19 mouse cellular contexts compared by ENCODE assay signal in genomic region chr10:116810738-116811137, GRCm38 (mm10).
DNase-seq lines count a peak whose midpoint lies in the region; ATAC-seq lines count a peak whose summit lies in the region.
"Had no signal": no experiment of that assay in that cellular context is flagged by ENCODE, and none has a peak within 500 bp of the region (broad histone marks: within the 10 kb centered on the region; RNA-seq: fewer than 3 reads in every experiment).

No protein-coding gene starts in this region.

- H3K27me3 ChIP-seq in forebrain, embryonic 16.5 days (replicated peaks; ENCODE audit: control insufficient read depth, insufficient read depth, low read length): no peaks in the 10 kb centered on the region
- H3K27me3 ChIP-seq in forebrain, embryonic 10.5 days (ENCODE audit: poor library complexity, severe bottlenecking): no peaks in the 10 kb centered on the region
- no peaks in the 10 kb centered on the region for H3K27me3 ChIP-seq in hindbrain, embryonic 16.5 days (replicated peaks; ENCODE audit: control insufficient read depth, insufficient read depth, low read length)
- H3K27me3 ChIP-seq in hindbrain, embryonic 10.5 days (ENCODE audit: insufficient read depth, poor library complexity, severe bottlenecking): no peaks in the 10 kb centered on the region
- H3K27me3 ChIP-seq: CH12.LX; embryonic facial prominence, embryonic 13.5 days; neural tube, embryonic 12.5 days had no signal

- no peak overlapping the region for H3K27ac ChIP-seq in forebrain, embryonic 16.5 days (ENCODE audit: low read length)
- H3K27ac ChIP-seq in forebrain, embryonic 10.5 days: no peak overlapping the region
- no peak overlapping the region for H3K27ac ChIP-seq in hindbrain, embryonic 16.5 days (ENCODE audit: low read depth, low read length)
- H3K27ac ChIP-seq in hindbrain, embryonic 10.5 days: no peak overlapping the region
- H3K27ac ChIP-seq: embryonic facial prominence, embryonic 13.5 days; neural tube, embryonic 12.5 days had no signal

- H3K4me2 ChIP-seq in forebrain, embryonic 16.5 days (ENCODE audit: low read length): no peak overlapping the region
- H3K4me2 ChIP-seq in hindbrain, embryonic 16.5 days (ENCODE audit: low read length): no peak overlapping the region
- H3K4me2 ChIP-seq: embryonic facial prominence, embryonic 13.5 days; neural tube, embryonic 12.5 days had no signal

- no peaks in the 10 kb centered on the region for H3K9me3 ChIP-seq in forebrain, embryonic 16.5 days (ENCODE audit: control insufficient read depth, low read length)
- no peaks in the 10 kb centered on the region for H3K9me3 ChIP-seq in forebrain, embryonic 10.5 days
- no peaks in the 10 kb centered on the region for H3K9me3 ChIP-seq in hindbrain, embryonic 16.5 days (ENCODE audit: control insufficient read depth, low read length)
- no peaks in the 10 kb centered on the region for H3K9me3 ChIP-seq in hindbrain, embryonic 10.5 days
- H3K9me3 ChIP-seq: embryonic facial prominence, embryonic 13.5 days; neural tube, embryonic 12.5 days had no signal

- no peak overlapping the region for H3K9ac ChIP-seq in forebrain, embryonic 16.5 days (replicated peaks; ENCODE audit: low read depth, low read length)
- H3K9ac ChIP-seq in hindbrain, embryonic 16.5 days (ENCODE audit: low read depth, low read length): no peak overlapping the region
- H3K9ac ChIP-seq: embryonic facial prominence, embryonic 13.5 days; liver, postnatal 0 days; neural tube, embryonic 12.5 days had no signal

- intact Hi-C loops in heart, postnatal 25 days (cut with DNase I): no loop called here

- WGBS in forebrain, embryonic 16.5 days: 81% methylated on average over 15 of the region's 15 CpGs
- WGBS in forebrain, embryonic 10.5 days: 91% methylated on average over 15 of the region's 15 CpGs
- 73% methylated on average over 15 of the region's 15 CpGs for WGBS in hindbrain, embryonic 16.5 days
- 94% methylated on average over 15 of the region's 15 CpGs for WGBS in hindbrain, embryonic 10.5 days

- ATAC-seq in forebrain, embryonic 16.5 days: peak; percentile 59
- peak; percentile 48 for ATAC-seq in hindbrain, embryonic 16.5 days
- ATAC-seq: inflammation-experienced regulatory T-cells, adult 6 months; liver, postnatal 0 days had no signal

- DNase-seq in forebrain, embryonic 10.5 days (ENCODE audit: extremely low spot score, low spot score): no peak
- DNase-seq in hindbrain, embryonic 10.5 days (ENCODE audit: low spot score): no peak
- peak; percentile 38 to 55 for DNase-seq in right cerebral cortex, adult 2 months (ENCODE audit: low spot score in 2 of 2)
- no peak for DNase-seq in right cerebral cortex, postnatal 4 days
- DNase-seq in adrenal gland, postnatal 10 days: no peak
- no peak for DNase-seq in heart, postnatal 25 days (ENCODE audit: low spot score)
- DNase-seq: adrenal gland, postnatal 14 days; cerebellum, adult 2 months; gastrocnemius, postnatal 10 days; liver; liver, postnatal 0 days; lung, postnatal 14 days; thymus, adult 18-20 months had no signal

- H3K4me3 ChIP-seq in forebrain, embryonic 16.5 days (replicated peaks; ENCODE audit: low read length): no peak overlapping the region
- no peak overlapping the region for H3K4me3 ChIP-seq in forebrain, embryonic 10.5 days
- no peak overlapping the region for H3K4me3 ChIP-seq in hindbrain, embryonic 16.5 days (ENCODE audit: low read length)
- H3K4me3 ChIP-seq in hindbrain, embryonic 10.5 days: no peak overlapping the region
- H3K4me3 ChIP-seq: embryonic facial prominence, embryonic 13.5 days; neural tube, embryonic 12.5 days had no signal

- no peaks in the 10 kb centered on the region for H3K4me1 ChIP-seq in forebrain, embryonic 16.5 days (replicated peaks; ENCODE audit: control insufficient read depth, insufficient read depth, low read length)
- H3K4me1 ChIP-seq in forebrain, embryonic 10.5 days: no peaks in the 10 kb centered on the region
- 0 out of 2 replicates have a peak, but pooled peaks cover 3% of the 10 kb centered on the region for H3K4me1 ChIP-seq in hindbrain, embryonic 16.5 days (ENCODE audit: control insufficient read depth, insufficient read depth, low read depth, low read length)
- H3K4me1 ChIP-seq in hindbrain, embryonic 10.5 days (replicated peaks): 0 out of 2 replicates have a peak, but pooled peaks cover 7% of the 10 kb centered on the region
- H3K4me1 ChIP-seq: neural tube, embryonic 12.5 days had no signal

- no peaks in the 10 kb centered on the region for H3K36me3 ChIP-seq in forebrain, embryonic 16.5 days (ENCODE audit: control insufficient read depth, insufficient read depth)
- no peaks in the 10 kb centered on the region for H3K36me3 ChIP-seq in forebrain, embryonic 10.5 days (replicated peaks)
- no peaks in the 10 kb centered on the region for H3K36me3 ChIP-seq in hindbrain, embryonic 16.5 days (ENCODE audit: control insufficient read depth, insufficient read depth, low read length)
- no peaks in the 10 kb centered on the region for H3K36me3 ChIP-seq in hindbrain, embryonic 10.5 days
- H3K36me3 ChIP-seq: embryonic facial prominence, embryonic 13.5 days; neural tube, embryonic 12.5 days had no signal

Comparison
In these comparisons a context has a peak if more than half of its experiments do, and no peak if none do; other contexts are left out.
1. DNase-seq: peak in right cerebral cortex, adult 2 months (2 of 2); none in forebrain, embryonic 10.5 days (single experiment), hindbrain, embryonic 10.5 days (single experiment), right cerebral cortex, postnatal 4 days (single experiment), adrenal gland, postnatal 10 days (single experiment) and heart, postnatal 25 days (single experiment).